8 mouse cellular contexts compared by ENCODE assay signal in genomic region chr16:87688823-87689222, GRCm38 (mm10). TPM values are rescaled to one million over a fixed set of nuclear protein-coding genes. Genes with fewer than 3 reads are reported as not detected.
A peak's percentile ranks its signal among the peaks of the same experiment; 100 is the strongest.
DNase-seq lines count a peak whose midpoint lies in the region; ATAC-seq and TF ChIP-seq lines count a peak whose summit lies in the region.
"Not testable (repeated sequence)": the region's sequence is repeated elsewhere in the genome, so short reads cannot be mapped to it uniquely, and the experiment has no call there.

No protein-coding gene starts in this region.

- not testable (repeated sequence) for TF ChIP-seq CTCF in MEL (IDR thresholded peaks at IDR 0.05 in 2 of 3, conservative IDR thresholded peaks at IDR 0.05 in 1 of 3; ENCODE audit: control insufficient read depth in 1 of 3, insufficient read depth in 1 of 3, low read depth in 2 of 3, low read length in 3 of 3, poor library complexity in 1 of 3, severe bottlenecking in 1 of 3)

- H3K27ac ChIP-seq in MEL (ENCODE audit: control insufficient read depth, low read depth, low read length): not testable (repeated sequence)
- H3K27ac ChIP-seq in brown adipose tissue, adult 24 weeks (replicated peaks; ENCODE audit: low read depth, low read length): peak overlapping the region; percentile 63
- H3K27ac ChIP-seq in heart, embryonic 11.5 days (ENCODE audit: low read depth, low read length): 0 out of 2 replicates have a peak overlapping the region, but pooled peaks have one; percentile 41
- peak overlapping the region; percentile 75 for H3K27ac ChIP-seq in lung, embryonic 16.5 days (ENCODE audit: low read length)
- H3K27ac ChIP-seq in stomach, embryonic 16.5 days (ENCODE audit: low read length): peak overlapping the region; percentile 17; the same call in 1 of the 2 replicates

- not testable (repeated sequence) for H3K36me3 ChIP-seq in MEL (ENCODE audit: control insufficient read depth in 1 of 2, insufficient read depth in 2 of 2, low read length in 2 of 2); heart, embryonic 11.5 days (ENCODE audit: control insufficient read depth, insufficient read depth, low read length); lung, embryonic 16.5 days (ENCODE audit: control insufficient read depth, insufficient read depth, low read length); stomach, embryonic 16.5 days (ENCODE audit: control insufficient read depth, insufficient read depth, low read length)

- H3K27me3 ChIP-seq in MEL (ENCODE audit: control insufficient read depth in 1 of 2, insufficient read depth in 2 of 2, low read length in 2 of 2); heart, embryonic 11.5 days (ENCODE audit: control insufficient read depth, insufficient read depth, low read length); lung, embryonic 16.5 days (ENCODE audit: control insufficient read depth, insufficient read depth, low read depth, low read length); stomach, embryonic 16.5 days (ENCODE audit: control insufficient read depth, insufficient read depth, low read length): not testable (repeated sequence)

- not testable (repeated sequence) for TF ChIP-seq RAD21 in MEL (IDR thresholded peaks at IDR 0.05; ENCODE audit: low read depth, low read length)

- WGBS in heart, embryonic 11.5 days (ENCODE audit: insufficient replicate concordance): 78% methylated on average over 7 of the region's 7 CpGs
- WGBS in lung, embryonic 16.5 days: 50% methylated on average over 7 of the region's 7 CpGs
- 61% methylated on average over 7 of the region's 7 CpGs for WGBS in stomach, embryonic 16.5 days

- not testable (repeated sequence) for H3K4me1 ChIP-seq in MEL (ENCODE audit: control insufficient read depth in 1 of 2, insufficient read depth in 2 of 2, low read length in 2 of 2); brown adipose tissue, adult 24 weeks (ENCODE audit: control insufficient read depth, insufficient read depth, insufficient read length, low read length); heart, embryonic 11.5 days (ENCODE audit: control insufficient read depth, insufficient read depth, low read length); lung, embryonic 16.5 days (replicated peaks; ENCODE audit: control insufficient read depth, insufficient read depth, low read length); stomach, embryonic 16.5 days (ENCODE audit: control insufficient read depth, insufficient read depth, low read length)

- H3K4me2 ChIP-seq in heart, embryonic 11.5 days; lung, embryonic 16.5 days (ENCODE audit: low read depth, low read length); stomach, embryonic 16.5 days (ENCODE audit: low read depth, low read length): not testable (repeated sequence)

- not testable (repeated sequence) for H3K79me2 ChIP-seq in MEL (ENCODE audit: control insufficient read depth, insufficient read depth, low read length, poor library complexity)

- H3K9ac ChIP-seq in MEL (ENCODE audit: control insufficient read depth, low read depth, low read length, poor library complexity, severe bottlenecking): peak overlapping the region; percentile 12; the same call in 1 of the 2 replicates
- not testable (repeated sequence) for H3K9ac ChIP-seq in heart, embryonic 11.5 days (ENCODE audit: low read depth, low read length); lung, embryonic 16.5 days (ENCODE audit: low read length); stomach, embryonic 16.5 days (ENCODE audit: low read length)

- TF ChIP-seq POLR2A in MEL (IDR thresholded peaks at IDR 0.05; ENCODE audit: control insufficient read depth in 1 of 2, insufficient read depth in 1 of 2, low read depth in 1 of 2, low read length in 2 of 2, poor library complexity in 1 of 2): not testable (repeated sequence)

- ATAC-seq in heart, embryonic 11.5 days (replicated peaks; ENCODE audit: insufficient number of reproducible peaks, low FRiP score, low TSS enrichment); stomach, embryonic 16.5 days (ENCODE audit: insufficient read depth, low FRiP score): not testable (repeated sequence)
- ATAC-seq in lung, embryonic 16.5 days (ENCODE audit: low read depth): peak; percentile 76
- ATAC-seq in megakaryocyte progenitor cell, adult 5-6 weeks (replicated peaks; ENCODE audit: poor library complexity): peak; percentile 78

- peak; percentile 91 for DNase-seq in MEL (ENCODE audit: low read depth, low spot score)
- peak; percentile 35 for DNase-seq in heart, postnatal 4 days
- peak; percentile 34 for DNase-seq in kidney, postnatal 14 days

- TF ChIP-seq EP300 in MEL (IDR thresholded peaks at IDR 0.05; ENCODE audit: low read depth in 1 of 2, low read length in 2 of 2): peak in 1 of 2 experiments; percentile 71; a peak in 2 of 4 replicates

- H3K9me3 ChIP-seq in MEL (replicated peaks; ENCODE audit: insufficient read depth, low read length); heart, embryonic 11.5 days (replicated peaks; ENCODE audit: control insufficient read depth, low read length); lung, embryonic 16.5 days (ENCODE audit: control insufficient read depth, low read length); stomach, embryonic 16.5 days (replicated peaks; ENCODE audit: control insufficient read depth, low read length): not testable (repeated sequence)

- H3K4me3 ChIP-seq in MEL (ENCODE audit: control insufficient read depth in 1 of 2, insufficient read depth in 1 of 2, low read depth in 2 of 2, low read length in 2 of 2): peak overlapping the region; percentile 31 to 43
- H3K4me3 ChIP-seq in brown adipose tissue, adult 24 weeks (ENCODE audit: insufficient read depth, low read depth, low read length): peak overlapping the region; percentile 1; the same call in 1 of the 2 replicates
- H3K4me3 ChIP-seq in heart, embryonic 11.5 days (ENCODE audit: low read depth, low read length); lung, embryonic 16.5 days (ENCODE audit: low read length); stomach, embryonic 16.5 days (replicated peaks; ENCODE audit: low read length): not testable (repeated sequence)

TF ChIP-seq in MEL, 35 proteins besides CTCF, POLR2A, EP300 and RAD21:
- TF ChIP-seq ZNF384 (IDR thresholded peaks at IDR 0.05; ENCODE audit: low read depth, low read length) (peak; percentile 95), SIN3A (IDR thresholded peaks at IDR 0.05; ENCODE audit: low read length) (peak; percentile 52; the same call in 1 of the 2 replicates), HCFC1 (IDR thresholded peaks at IDR 0.05; ENCODE audit: low read depth, low read length) (0 out of 2 replicates have a peak, but pooled peaks have one; percentile 26), ETS1 (IDR thresholded peaks at IDR 0.05; ENCODE audit: low read depth, low read length) (peak; percentile 52; the same call in 1 of the 2 replicates), MXI1 (IDR thresholded peaks at IDR 0.05; ENCODE audit: low read depth, low read length) (0 out of 2 replicates have a peak, but pooled peaks have one; percentile 29), ELF1 (IDR thresholded peaks at IDR 0.05; ENCODE audit: low read depth, low read length) (peak; percentile 74), RCOR1 (IDR thresholded peaks at IDR 0.05; ENCODE audit: low read depth, low read length) (peak; percentile 46)

RNA-seq across cellular contexts. Expression of gene Bach1, which starts 9.9 kb away (rescaled TPM):
- 21.1 and 23.1 TPM in 2 replicates for total RNA-seq in MEL (2012; rRNA removed)
- 10 to 100 TPM in 1 of 2 experiments, not detected in 1; 20.5 TPM for polyA plus RNA-seq in MEL (2012; ENCODE audit: insufficient read depth in 1 of 2, insufficient read length in 2 of 2, low read depth in 1 of 2, low replicate concordance in 2 of 2, missing spikeins in 1 of 2)
- 5.9 and 10.1 TPM in 2 replicates for polyA plus RNA-seq in brown adipose tissue, adult 24 weeks (2012; ENCODE audit: insufficient read depth, insufficient read length, missing spikeins)
- polyA plus RNA-seq in heart, embryonic 11.5 days (2014; fragmentation: Nextera tagmentation; extraction: Ambion mirVana): 11.2 and 13.1 TPM in 2 replicates
- 10 to 100 TPM; 25.9 to 28.7 TPM for total RNA-seq in heart, postnatal 4 days (2021)
- polyA plus RNA-seq in lung, embryonic 16.5 days (2015; fragmentation: Nextera tagmentation; extraction: Ambion mirVana): 7.8 and 8.8 TPM in 2 replicates
- 15.9 and 16.7 TPM in 2 replicates for total RNA-seq in megakaryocyte progenitor cell, adult 5-6 weeks (2015)
- total RNA-seq in megakaryocyte progenitor cell, adult 5-6 weeks (2017): 27.2 and 32.9 TPM in 2 replicates
- 8.5 and 9.6 TPM in 2 replicates for polyA plus RNA-seq in stomach, embryonic 16.5 days (2015; fragmentation: Nextera tagmentation; extraction: Ambion mirVana)

Comparison
In these comparisons a context has a peak if more than half of its experiments do, and no peak if none do; other contexts are left out.
1. DNase-seq: peak in every context shown above with its lines; median percentile 91 in MEL; 35 in heart, postnatal 4 days; 34 in kidney, postnatal 14 days.